Mouse (Mus musculus): ENCODE results near the gene Ddias.
A peak's percentile ranks its signal among the peaks of the same experiment; 100 is the strongest.

- TF ChIP-seq POLR2A (IDR thresholded peaks at IDR 0.05; ENCODE audit: insufficient read depth, low read depth, low read length): no peak
- peak; percentile 79 for TF ChIP-seq CTCF (IDR thresholded peaks at IDR 0.05; ENCODE audit: insufficient read depth, low read depth, low read length)
These were observed 29.5 kb upstream of the Ddias start for GRCm38 (mm10) chr7:92903360-92904038.
